Mouse (Mus musculus): ENCODE measurements around the gene Vinac1.

DNA sequence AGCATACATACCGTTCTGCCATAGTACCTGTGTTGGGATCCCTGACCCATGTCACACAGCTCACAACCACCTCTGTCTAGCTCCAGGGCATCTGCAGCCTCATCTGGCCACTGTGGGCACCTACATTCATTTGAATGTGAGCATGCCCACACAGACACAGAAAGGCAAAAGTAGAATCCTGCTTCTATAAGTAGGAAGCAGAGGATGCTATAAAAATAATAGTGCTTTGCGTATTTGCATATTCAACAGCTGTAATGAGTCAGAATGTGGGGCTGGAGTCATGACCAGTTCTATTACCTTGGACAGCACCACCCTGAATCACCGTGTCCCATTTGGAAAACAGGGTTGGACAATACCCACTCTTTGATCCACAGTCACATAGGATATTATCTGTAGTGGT lies 22.3 kb upstream of the Vinac1 start:
- TF ChIP-seq CTCF (IDR thresholded peaks at IDR 0.05; ENCODE audit: extremely low read depth, insufficient read length, insufficient replicate concordance, low read depth, low read length) (no peak), POLR2A (IDR thresholded peaks at IDR 0.05; ENCODE audit: low read depth, low read length) (no peak)

Measured in small intestine, adult 2 months (tissue).